Comparison of ENCODE assay signal across 16 mouse cellular contexts in the genomic region with DNA sequence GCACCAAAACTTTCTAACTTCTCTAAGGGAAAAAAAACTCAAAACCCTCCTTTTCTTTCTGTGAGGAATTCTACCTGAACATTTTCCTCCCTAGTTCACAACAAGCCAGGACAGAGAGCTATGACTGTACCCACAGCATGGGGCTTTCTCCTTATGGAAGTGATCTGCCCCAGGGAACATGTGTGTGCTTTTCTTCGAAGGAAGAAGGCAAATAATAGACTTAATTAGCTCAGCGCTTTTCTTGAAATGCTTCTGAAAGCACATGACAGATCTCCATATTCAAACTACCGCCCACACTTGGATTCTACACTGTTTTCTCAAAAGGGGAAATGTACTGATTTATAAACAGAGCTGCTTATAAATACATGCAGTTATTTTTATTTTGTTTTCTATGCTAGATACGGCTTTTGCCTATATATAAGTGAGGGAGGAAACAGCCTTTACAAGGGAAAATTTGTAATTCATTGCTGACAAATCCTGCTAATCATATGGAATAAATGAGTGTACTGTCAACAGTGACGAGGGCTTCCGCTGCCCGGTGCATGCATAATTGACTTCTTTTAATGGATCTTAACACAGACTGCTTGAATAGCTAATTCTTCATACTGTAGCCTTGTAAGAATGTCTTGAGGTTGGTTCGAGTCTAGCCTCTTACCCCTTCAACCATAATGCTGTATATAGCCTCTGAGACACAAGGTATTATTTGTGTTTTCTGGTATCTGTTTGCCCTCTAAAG.
DNase-seq lines count a peak whose midpoint lies in the region; ATAC-seq lines count a peak whose summit lies in the region.
"Had no signal": no experiment of that assay in that cellular context is flagged by ENCODE, and none has a peak within 500 bp of the region (broad histone marks: within the 10 kb centered on the region; RNA-seq: fewer than 3 reads in every experiment).

No protein-coding gene starts in this region.

- no peaks in the 10 kb centered on the region for H3K27me3 ChIP-seq in forebrain, embryonic 11.5 days (ENCODE audit: control insufficient read depth, insufficient read depth, low read length)
- H3K27me3 ChIP-seq in forebrain, embryonic 10.5 days (ENCODE audit: poor library complexity, severe bottlenecking): no peaks in the 10 kb centered on the region
- no peaks in the 10 kb centered on the region for H3K27me3 ChIP-seq in forebrain, embryonic 14.5 days (replicated peaks; ENCODE audit: control insufficient read depth, insufficient read depth, low read length)
- no peaks in the 10 kb centered on the region for H3K27me3 ChIP-seq in limb, embryonic 10.5 days (ENCODE audit: low read depth, poor library complexity, severe bottlenecking)
- H3K27me3 ChIP-seq: heart, embryonic 13.5 days; hindbrain, embryonic 15.5 days; Patski had no signal

- H3K36me3 ChIP-seq in forebrain, embryonic 11.5 days (ENCODE audit: control insufficient read depth, insufficient read depth, low read length): no peaks in the 10 kb centered on the region
- H3K36me3 ChIP-seq in forebrain, embryonic 10.5 days (replicated peaks): no peaks in the 10 kb centered on the region
- H3K36me3 ChIP-seq in forebrain, embryonic 14.5 days (ENCODE audit: control insufficient read depth, insufficient read depth, low read length): no peaks in the 10 kb centered on the region
- no peaks in the 10 kb centered on the region for H3K36me3 ChIP-seq in limb, embryonic 10.5 days
- H3K36me3 ChIP-seq: heart, embryonic 13.5 days; hindbrain, embryonic 15.5 days had no signal

- H3K27ac ChIP-seq in forebrain, embryonic 11.5 days (ENCODE audit: low read depth, low read length): no peak overlapping the region
- H3K27ac ChIP-seq in forebrain, embryonic 10.5 days: no peak overlapping the region
- no peak overlapping the region for H3K27ac ChIP-seq in forebrain, embryonic 14.5 days (ENCODE audit: low read depth, low read length)
- H3K27ac ChIP-seq in limb, embryonic 10.5 days: no peak overlapping the region
- H3K27ac ChIP-seq: heart, embryonic 13.5 days; hindbrain, embryonic 15.5 days had no signal

- no peaks in the 10 kb centered on the region; the same call in 1 of the 2 replicates for H3K4me1 ChIP-seq in forebrain, embryonic 11.5 days (replicated peaks; ENCODE audit: control insufficient read depth, insufficient read depth, low read length)
- H3K4me1 ChIP-seq in forebrain, embryonic 10.5 days: peaks cover 13% of the 10 kb centered on the region
- H3K4me1 ChIP-seq in forebrain, embryonic 14.5 days (ENCODE audit: control insufficient read depth, insufficient read depth, low read length): peaks cover 6% of the 10 kb centered on the region; the same call in 1 of the 2 replicates
- H3K4me1 ChIP-seq in limb, embryonic 10.5 days: peaks cover 18% of the 10 kb centered on the region
- H3K4me1 ChIP-seq: heart, embryonic 13.5 days; hindbrain, embryonic 15.5 days had no signal

- H3K9ac ChIP-seq in forebrain, embryonic 11.5 days (ENCODE audit: low read length): no peak overlapping the region
- no peak overlapping the region for H3K9ac ChIP-seq in forebrain, embryonic 14.5 days (ENCODE audit: low read length)
- H3K9ac ChIP-seq: heart, embryonic 13.5 days; hindbrain, embryonic 15.5 days had no signal

- no peak overlapping the region for H3K4me2 ChIP-seq in forebrain, embryonic 11.5 days (ENCODE audit: low read depth, low read length, severe bottlenecking)
- H3K4me2 ChIP-seq in forebrain, embryonic 14.5 days (ENCODE audit: low read length): no peak overlapping the region
- H3K4me2 ChIP-seq: heart, embryonic 13.5 days; hindbrain, embryonic 15.5 days had no signal

- H3K4me3 ChIP-seq in forebrain, embryonic 11.5 days (ENCODE audit: low read depth, low read length): no peak overlapping the region
- no peak overlapping the region for H3K4me3 ChIP-seq in forebrain, embryonic 10.5 days
- no peak overlapping the region for H3K4me3 ChIP-seq in forebrain, embryonic 14.5 days (ENCODE audit: low read depth, low read length)
- no peak overlapping the region for H3K4me3 ChIP-seq in limb, embryonic 10.5 days
- H3K4me3 ChIP-seq: heart, embryonic 13.5 days; hindbrain, embryonic 15.5 days had no signal

- WGBS in forebrain, embryonic 11.5 days: 53% methylated on average over 8 of the region's 8 CpGs
- WGBS in forebrain, embryonic 10.5 days: 80% methylated on average over 8 of the region's 8 CpGs
- 8% methylated on average over 8 of the region's 8 CpGs for WGBS in forebrain, embryonic 14.5 days
- 85% methylated on average over 8 of the region's 8 CpGs for WGBS in limb, embryonic 10.5 days

- ATAC-seq in forebrain, embryonic 11.5 days (replicated peaks; ENCODE audit: low FRiP score): peak; percentile 61; the same call in 1 of the 2 replicates
- ATAC-seq in forebrain, embryonic 14.5 days: peak; percentile 80
- ATAC-seq: activated CD4-positive, CD25-positive, alpha-beta regulatory T cell, adult 4 months; Patski had no signal

- no peaks in the 10 kb centered on the region for H3K9me3 ChIP-seq in forebrain, embryonic 11.5 days (ENCODE audit: control insufficient read depth, low read length)
- H3K9me3 ChIP-seq in forebrain, embryonic 10.5 days: no peaks in the 10 kb centered on the region
- H3K9me3 ChIP-seq in forebrain, embryonic 14.5 days (replicated peaks; ENCODE audit: control insufficient read depth, low read length): no peaks in the 10 kb centered on the region
- no peaks in the 10 kb centered on the region for H3K9me3 ChIP-seq in limb, embryonic 10.5 days (replicated peaks)
- H3K9me3 ChIP-seq: heart, embryonic 13.5 days; hindbrain, embryonic 15.5 days had no signal

- no peak for DNase-seq in forebrain, embryonic 11.5 days (ENCODE audit: low spot score)
- DNase-seq in forebrain, embryonic 10.5 days (ENCODE audit: extremely low spot score, low spot score): no peak
- DNase-seq in brain, adult 2 months (ENCODE audit: low read depth, low spot score): peak; percentile 47
- DNase-seq in forebrain, embryonic 14.5 days (ENCODE audit: low spot score): peak; percentile 73
- DNase-seq in telencephalon, adult 2 months (ENCODE audit: low read depth, low spot score): peak; percentile 36
- DNase-seq in limb, embryonic 10.5 days (ENCODE audit: low spot score): no peak
- no peak for DNase-seq in kidney, adult 8-10 months
- DNase-seq: adrenal gland, postnatal 14 days; cerebellum, adult 2 months; gastrocnemius, postnatal 36 days; heart, adult 11 months; heart, postnatal 36 days had no signal

Comparison
In these comparisons a context has a peak if more than half of its experiments do, and no peak if none do; other contexts are left out.
1. DNase-seq: peak in brain, adult 2 months (single experiment), forebrain, embryonic 14.5 days (single experiment) and telencephalon, adult 2 months (single experiment); none in forebrain, embryonic 11.5 days (single experiment), forebrain, embryonic 10.5 days (single experiment), limb, embryonic 10.5 days (single experiment) and kidney, adult 8-10 months (0 of 2).